Mouse (Mus musculus) cortical plate, adult 2 months (tissue): ENCODE measurements around the gene Pbxip1. TPM values are rescaled to one million over a fixed set of nuclear protein-coding genes. Genes with fewer than 3 reads are reported as not detected.

ENCODE experiments used
- H3K27ac ChIP-seq: fragments of 200-500 bp; 2 replicates; pipeline ENCODE4 v1.5.1; 2012; ENCODE audit warnings: low read length, control low read depth, inconsistent platforms; ENCODE audit not compliant: insufficient read depth
- H3K4me1 ChIP-seq: fragments of 200-500 bp; 2 replicates; pipeline ENCODE4 v1.6.1; 2011; ENCODE audit warnings: low read length; ENCODE audit not compliant: control insufficient read depth, insufficient read depth
- H3K4me3 ChIP-seq: fragments of 200-500 bp; 2 replicates; pipeline ENCODE4 v1.5.1; 2011; ENCODE audit warnings: mild to moderate bottlenecking, low read length, control low read depth; ENCODE audit not compliant: insufficient read depth
- CTCF ChIP-seq: fragments of 200-500 bp; IDR thresholded peaks from 2 replicates; pipeline ENCODE4 v1.5.1; 2011; ENCODE audit warnings: mild to moderate bottlenecking, control low read depth, low read length; ENCODE audit not compliant: insufficient read depth; ENCODE audit errors: extremely low read depth
- POLR2A ChIP-seq: fragments of 200-500 bp; IDR thresholded peaks from 2 replicates; pipeline ENCODE4 v1.6.1; 2011; ENCODE audit warnings: mild to moderate bottlenecking, low read length, control low read depth; ENCODE audit not compliant: insufficient read depth; ENCODE audit errors: extremely low read depth
- polyA plus RNA-seq: library from polyadenylated mRNA; depleted of rRNA; stranded (reverse); fragments of >200 nt; gene quantifications from 2 replicates; pipeline ENCODE4 v1.2.3, GENCODE M21; 2012; rRNA removed

Gene Pbxip1
- polyA plus RNA-seq, 1 experiment = 38.0 TPM

- no peak overlapping the region for H3K4me3 ChIP-seq
- no peaks in the 10 kb centered on the region for H3K4me1 ChIP-seq
- H3K27ac ChIP-seq = no peak overlapping the region
- TF ChIP-seq CTCF = no peak
- no peak for TF ChIP-seq POLR2A
Observed at GRCm38 (mm10) chr3:89499696-89500095, 63.2 kb downstream of the Pbxip1 start.

Other genes with a start within 250 kb of the Pbxip1 start
- gene Gba, start 233.8 kb upstream of the Pbxip1 start, polyA plus RNA-seq = 85.1 and 86.1 TPM in 2 replicates
- 68.9 and 70.6 TPM in 2 replicates for gene Thbs3, start 221.5 kb upstream of the Pbxip1 start, polyA plus RNA-seq
- gene Mtx1, start 209.6 kb upstream of the Pbxip1 start, polyA plus RNA-seq = 132 and 155 TPM in 2 replicates
- gene Muc1, start 207.6 kb upstream of the Pbxip1 start, polyA plus RNA-seq = 0.88 and 0.95 TPM in 2 replicates
- gene Krtcap2, start 190.7 kb upstream of the Pbxip1 start, polyA plus RNA-seq = 58.2 and 61.9 TPM in 2 replicates
- gene Trim46, start 190.4 kb upstream of the Pbxip1 start, polyA plus RNA-seq = 87.2 and 91.0 TPM in 2 replicates
- gene Dpm3, start 177.3 kb upstream of the Pbxip1 start, polyA plus RNA-seq = 150 and 156 TPM in 2 replicates
- 106 and 114 TPM in 2 replicates for gene Slc50a1, start 166.1 kb upstream of the Pbxip1 start, polyA plus RNA-seq
- gene Efna1, start 155.6 kb upstream of the Pbxip1 start, polyA plus RNA-seq = 11.7 and 12.7 TPM in 2 replicates
- 79.9 and 85.1 TPM in 2 replicates for gene Efna3, start 113.7 kb upstream of the Pbxip1 start, polyA plus RNA-seq
- gene Efna4, start 98.7 kb upstream of the Pbxip1 start, polyA plus RNA-seq = 0.59 and 1.1 TPM in 2 replicates
- gene Adam15, start 86.7 kb upstream of the Pbxip1 start, polyA plus RNA-seq = 170 and 178 TPM in 2 replicates
- gene Dcst2, start 74.7 kb upstream of the Pbxip1 start, polyA plus RNA-seq = 0.61 and 0.75 TPM in 2 replicates
- 0.06 TPM in 1 of 2 replicates, not detected in the other for gene Dcst1, start 71.5 kb upstream of the Pbxip1 start, polyA plus RNA-seq
- gene Zbtb7b, start 41.9 kb upstream of the Pbxip1 start, polyA plus RNA-seq = 14.7 and 18.7 TPM in 2 replicates
- 5.1 and 5.9 TPM in 2 replicates for gene Lenep, start 33.9 kb upstream of the Pbxip1 start, polyA plus RNA-seq
- 45.4 and 48.7 TPM in 2 replicates for gene Flad1, start 24.8 kb upstream of the Pbxip1 start, polyA plus RNA-seq
- gene Cks1b, start 18.3 kb upstream of the Pbxip1 start, polyA plus RNA-seq = 5.2 and 5.4 TPM in 2 replicates
- 17.5 and 18.0 TPM in 2 replicates for gene Shc1, start 18.3 kb upstream of the Pbxip1 start, polyA plus RNA-seq
- gene Pygo2, start 6.5 kb upstream of the Pbxip1 start, polyA plus RNA-seq = 43.4 and 47.2 TPM in 2 replicates
- gene Pmvk, start 17.8 kb downstream of the Pbxip1 start, polyA plus RNA-seq = 71.8 and 71.9 TPM in 2 replicates
- 9.5 and 10.9 TPM in 2 replicates for gene Kcnn3, start 83.5 kb downstream of the Pbxip1 start, polyA plus RNA-seq